Mouse (Mus musculus) midbrain, embryonic 12.5 days (tissue): ENCODE data around the gene Cryba1. TPM values are rescaled to one million over a fixed set of nuclear protein-coding genes. Genes with fewer than 3 reads are reported as not detected.
"Not testable (repeated sequence)": the region's sequence is repeated elsewhere in the genome, so short reads cannot be mapped to it uniquely, and the experiment has no call there.

Source experiments
- ATAC-seq: fragments of 200-750 bp; cut with Nextera tagmentation; 2 replicates; pipeline ENCODE4 v1.8.0; 2017; ENCODE audit warnings: low read depth, moderate TSS enrichment, moderate library complexity; ENCODE audit not compliant: low FRiP score
- H3K27ac ChIP-seq: fragments of 300-500 bp; sonication (generic); replicated peaks from 2 replicates; pipeline ENCODE4 v1.5.1; 2016; ENCODE audit warnings: mild to moderate bottlenecking
- H3K27me3 ChIP-seq: fragments of 300-500 bp; sonication (generic); 2 replicates; pipeline ENCODE4 v1.6.1; 2016; ENCODE audit warnings: mild to moderate bottlenecking
- H3K36me3 ChIP-seq: fragments of 300-500 bp; sonication (generic); 2 replicates; pipeline ENCODE4 v1.6.1; 2016
- H3K4me1 ChIP-seq: fragments of 300-500 bp; sonication (generic); 2 replicates; pipeline ENCODE4 v1.6.1; 2016
- H3K4me2 ChIP-seq: fragments of 300-500 bp; sonication (generic); replicated peaks from 2 replicates; pipeline ENCODE4 v1.6.1; 2016; ENCODE audit warnings: mild to moderate bottlenecking, moderate library complexity
- H3K4me3 ChIP-seq: fragments of 300-500 bp; sonication (generic); 2 replicates; pipeline ENCODE4 v1.5.1; 2016; ENCODE audit warnings: mild to moderate bottlenecking
- H3K9ac ChIP-seq: fragments of 300-500 bp; sonication (generic); replicated peaks from 2 replicates; pipeline ENCODE4 v1.6.1; 2016; ENCODE audit warnings: mild to moderate bottlenecking, moderate library complexity
- H3K9me3 ChIP-seq: fragments of 300-500 bp; sonication (generic); 2 replicates; pipeline ENCODE4 v1.6.1; 2016; ENCODE audit warnings: mild to moderate bottlenecking
- WGBS: fragments of 180-500 bp; shearing (Covaris S2); methylation state at CpG from one replicate; pipeline ENCODE4 v1.1.7; 2016; 5-methylcytosine and 5-hydroxymethylcytosine counted together
- polyA plus RNA-seq: library from polyadenylated mRNA; unstranded; fragments of >200 nt; fragmentation: Nextera tagmentation; extraction: Ambion mirVana; gene quantifications from 2 replicates; pipeline ENCODE4 v1.2.1, GENCODE M21; 2016

The Cryba1 gene
- polyA plus RNA-seq, 1 experiment from 2014 or later, result 1.4 TPM

GRCm38 (mm10) chr11:77753469-77753868 is 28.4 kb upstream of the Cryba1 start:
- no peak for ATAC-seq
- H3K27ac ChIP-seq, result no peak overlapping the region
- WGBS, result 75% methylated on average over 3 of the region's 3 CpGs

GRCm38 (mm10) chr11:77752525-77752924 is 27.4 kb upstream of the Cryba1 start:
- no peaks in the 10 kb centered on the region for H3K9me3 ChIP-seq
- 86% methylated on average over 5 of the region's 5 CpGs for WGBS
- no peak overlapping the region for H3K27ac ChIP-seq
- H3K4me2 ChIP-seq, result no peak overlapping the region
- no peak overlapping the region for H3K4me3 ChIP-seq
- no peak for ATAC-seq
- H3K27me3 ChIP-seq, result no peaks in the 10 kb centered on the region
- no peaks in the 10 kb centered on the region for H3K4me1 ChIP-seq
- no peak overlapping the region for H3K9ac ChIP-seq
- no peaks in the 10 kb centered on the region for H3K36me3 ChIP-seq

More at GRCm38 (mm10) chr11:77753469-77753868, 28.4 kb upstream of the Cryba1 start:
- H3K9ac ChIP-seq, result no peak overlapping the region
- no peak overlapping the region for H3K4me3 ChIP-seq
- peaks cover 3% of the 10 kb centered on the region; the same call in 1 of the 2 replicates for H3K4me1 ChIP-seq
- H3K27me3 ChIP-seq, result peaks cover 2% of the 10 kb centered on the region; the same call in 1 of the 2 replicates
- H3K4me2 ChIP-seq, result no peak overlapping the region
- no peaks in the 10 kb centered on the region for H3K36me3 ChIP-seq
- no peaks in the 10 kb centered on the region for H3K9me3 ChIP-seq

GRCm38 (mm10) chr11:77748996-77749395 is 23.9 kb upstream of the Cryba1 start:
- Histone ChIP-seq H3K9me3 (no peaks in the 10 kb centered on the region), H3K4me1 (no peaks in the 10 kb centered on the region), H3K27ac (no peak overlapping the region), H3K36me3 (no peaks in the 10 kb centered on the region), H3K4me3 (no peak overlapping the region), H3K9ac (no peak overlapping the region), H3K27me3 (no peaks in the 10 kb centered on the region), H3K4me2 (no peak overlapping the region)
- no peak for ATAC-seq
- WGBS, result 89% methylated on average over 5 of the region's 5 CpGs

GRCm38 (mm10) chr11:77747103-77747502 is 22.0 kb upstream of the Cryba1 start:
- not testable (repeated sequence) for H3K9ac ChIP-seq, H3K36me3 ChIP-seq, H3K4me1 ChIP-seq, ATAC-seq, H3K27ac ChIP-seq, H3K9me3 ChIP-seq, H3K4me2 ChIP-seq, H3K27me3 ChIP-seq, H3K4me3 ChIP-seq
- WGBS, result 96% methylated on average over 14 of the region's 15 CpGs

- Histone ChIP-seq H3K4me2 (no peak overlapping the region), H3K9ac (no peak overlapping the region)
These were observed 21.6 kb upstream of the Cryba1 start for GRCm38 (mm10) chr11:77746652-77747051.

GRCm38 (mm10) chr11:77743966-77744365 is 18.9 kb upstream of the Cryba1 start:
- no peak for ATAC-seq
- H3K4me2 ChIP-seq, result no peak overlapping the region
- no peaks in the 10 kb centered on the region for H3K36me3 ChIP-seq
- no peak overlapping the region for H3K27ac ChIP-seq
- no peaks in the 10 kb centered on the region for H3K9me3 ChIP-seq
- no peak overlapping the region for H3K4me3 ChIP-seq
- H3K9ac ChIP-seq, result no peak overlapping the region
- WGBS, result 43% methylated on average over 6 of the region's 6 CpGs
- no peaks in the 10 kb centered on the region for H3K27me3 ChIP-seq
- no peaks in the 10 kb centered on the region for H3K4me1 ChIP-seq

More at GRCm38 (mm10) chr11:77746652-77747051, 21.6 kb upstream of the Cryba1 start:
- no peaks in the 10 kb centered on the region for H3K4me1 ChIP-seq
- WGBS, result 92% methylated on average over 4 of the region's 4 CpGs
- no peak overlapping the region for H3K27ac ChIP-seq
- no peaks in the 10 kb centered on the region for H3K36me3 ChIP-seq
- no peak for ATAC-seq
- H3K27me3 ChIP-seq, result no peaks in the 10 kb centered on the region
- no peaks in the 10 kb centered on the region for H3K9me3 ChIP-seq
- H3K4me3 ChIP-seq, result no peak overlapping the region

- no peak for ATAC-seq
- no peak overlapping the region for H3K9ac ChIP-seq
- 43% methylated on average over 7 of the region's 7 CpGs for WGBS
These were observed 13.5 kb upstream of the Cryba1 start for GRCm38 (mm10) chr11:77738555-77738954.

GRCm38 (mm10) chr11:77737289-77737688 is 12.2 kb upstream of the Cryba1 start:
- no peaks in the 10 kb centered on the region for H3K36me3 ChIP-seq
- H3K4me3 ChIP-seq, result no peak overlapping the region
- no peak overlapping the region for H3K9ac ChIP-seq
- H3K27me3 ChIP-seq, result no peaks in the 10 kb centered on the region
- no peak overlapping the region for H3K4me2 ChIP-seq
- no peak for ATAC-seq
- no peaks in the 10 kb centered on the region for H3K9me3 ChIP-seq
- WGBS, result 2% methylated on average over 6 of the region's 6 CpGs
- H3K27ac ChIP-seq, result no peak overlapping the region
- H3K4me1 ChIP-seq, result no peaks in the 10 kb centered on the region

More at GRCm38 (mm10) chr11:77738555-77738954, 13.5 kb upstream of the Cryba1 start:
- H3K4me3 ChIP-seq, result no peak overlapping the region
- H3K27ac ChIP-seq, result no peak overlapping the region
- no peaks in the 10 kb centered on the region for H3K9me3 ChIP-seq
- no peak overlapping the region for H3K4me2 ChIP-seq
- no peaks in the 10 kb centered on the region for H3K4me1 ChIP-seq
- no peaks in the 10 kb centered on the region for H3K36me3 ChIP-seq
- H3K27me3 ChIP-seq, result no peaks in the 10 kb centered on the region

- no peak overlapping the region for H3K4me3 ChIP-seq
- H3K9me3 ChIP-seq, result no peaks in the 10 kb centered on the region
- no peaks in the 10 kb centered on the region for H3K36me3 ChIP-seq
- H3K27ac ChIP-seq, result no peak overlapping the region
- peaks cover 11% of the 10 kb centered on the region for H3K4me1 ChIP-seq
- no peak overlapping the region for H3K9ac ChIP-seq
- 72% methylated on average over 2 of the region's 2 CpGs for WGBS
- ATAC-seq, result no peak
- no peak overlapping the region for H3K4me2 ChIP-seq
- H3K27me3 ChIP-seq, result no peaks in the 10 kb centered on the region
These were observed 3.5 kb upstream of the Cryba1 start for GRCm38 (mm10) chr11:77728587-77728986.

- no peaks in the 10 kb centered on the region for H3K9me3 ChIP-seq
- no peak overlapping the region for H3K9ac ChIP-seq
- H3K4me2 ChIP-seq, result no peak overlapping the region
- peaks cover 11% of the 10 kb centered on the region for H3K4me1 ChIP-seq
- ATAC-seq, result no peak
- WGBS, result 73% methylated on average over 7 of the region's 7 CpGs
- H3K27me3 ChIP-seq, result no peaks in the 10 kb centered on the region
- no peaks in the 10 kb centered on the region for H3K36me3 ChIP-seq
- H3K27ac ChIP-seq, result no peak overlapping the region
- no peak overlapping the region for H3K4me3 ChIP-seq
These were observed 317 bp downstream of the Cryba1 start for GRCm38 (mm10) chr11:77724766-77725165.

- Histone ChIP-seq H3K9me3 (no peaks in the 10 kb centered on the region), H3K4me2 (no peak overlapping the region), H3K9ac (no peak overlapping the region), H3K27me3 (no peaks in the 10 kb centered on the region), H3K4me3 (no peak overlapping the region), H3K4me1 (peaks cover 7% of the 10 kb centered on the region), H3K36me3 (no peaks in the 10 kb centered on the region), H3K27ac (no peak overlapping the region)
- ATAC-seq, result no peak
- 92% methylated on average over 4 of the region's 4 CpGs for WGBS
These were observed 3.7 kb downstream of the Cryba1 start for GRCm38 (mm10) chr11:77721389-77721788.

GRCm38 (mm10) chr11:77719055-77719454 is 6.0 kb downstream of the Cryba1 start:
- Histone ChIP-seq H3K4me3 (no peak overlapping the region), H3K27ac (no peak overlapping the region), H3K9ac (no peak overlapping the region), H3K27me3 (no peaks in the 10 kb centered on the region), H3K36me3 (no peaks in the 10 kb centered on the region), H3K4me2 (no peak overlapping the region), H3K9me3 (no peaks in the 10 kb centered on the region), H3K4me1 (no peaks in the 10 kb centered on the region)
- 93% methylated on average over 2 of the region's 2 CpGs for WGBS
- ATAC-seq, result no peak

- Histone ChIP-seq H3K27me3 (no peaks in the 10 kb centered on the region), H3K36me3 (0 out of 2 replicates have a peak, but pooled peaks cover 4% of the 10 kb centered on the region), H3K4me3 (no peak overlapping the region), H3K4me2 (no peak overlapping the region), H3K4me1 (no peaks in the 10 kb centered on the region), H3K9me3 (no peaks in the 10 kb centered on the region), H3K9ac (no peak overlapping the region), H3K27ac (no peak overlapping the region)
- WGBS, result 96% methylated on average over 3 of the region's 3 CpGs
- no peak for ATAC-seq
These were observed 11.3 kb downstream of the Cryba1 start for GRCm38 (mm10) chr11:77713736-77714135.
